Mouse (Mus musculus) kidney, adult 2 months (tissue): Measurements from ENCODE around the gene Atg2b.

ENCODE experiments used
- CTCF ChIP-seq: fragments of 200-500 bp; conservative IDR thresholded peaks from 2 replicates; pipeline ENCODE4 v1.5.1; 2011; ENCODE audit warnings: low read depth, mild to moderate bottlenecking, control low read depth, low read length, moderate library complexity, mixed read lengths; ENCODE audit not compliant: insufficient read depth, insufficient read length
- POLR2A ChIP-seq: fragments of 200-500 bp; IDR thresholded peaks from one replicate; pipeline ENCODE4 v1.6.1; 2011; ENCODE audit warnings: low read depth, low read length, control low read depth

- TF ChIP-seq POLR2A: no peak
- 0 out of 2 replicates have a peak, but pooled peaks have one; percentile 20 for TF ChIP-seq CTCF
Observed at GRCm38 (mm10) chr12:105637554-105637953, 47.5 kb downstream of the Atg2b start.
